ENCODE assay signal across 22 mouse cellular contexts in genomic region chr12:107041927-107042652, GRCm38 (mm10).
DNase-seq lines count a peak whose midpoint lies in the region; ATAC-seq lines count a peak whose summit lies in the region.
"Had no signal": no experiment of that assay in that cellular context is flagged by ENCODE, and none has a peak within 500 bp of the region (broad histone marks: within the 10 kb centered on the region; RNA-seq: fewer than 3 reads in every experiment).

No protein-coding gene starts in this region.

- no peaks in the 10 kb centered on the region for H3K27me3 ChIP-seq in hindbrain, embryonic 10.5 days (ENCODE audit: insufficient read depth, poor library complexity, severe bottlenecking)
- no peaks in the 10 kb centered on the region for H3K27me3 ChIP-seq in hindbrain, embryonic 13.5 days
- H3K27me3 ChIP-seq in embryonic facial prominence, embryonic 11.5 days (ENCODE audit: control insufficient read depth, insufficient read depth, low read length): no peaks in the 10 kb centered on the region
- H3K27me3 ChIP-seq in limb, embryonic 10.5 days (ENCODE audit: low read depth, poor library complexity, severe bottlenecking): no peaks in the 10 kb centered on the region
- no peaks in the 10 kb centered on the region for H3K27me3 ChIP-seq in intestine, embryonic 15.5 days (replicated peaks)
- no peaks in the 10 kb centered on the region for H3K27me3 ChIP-seq in liver, embryonic 11.5 days (replicated peaks; ENCODE audit: control insufficient read depth, insufficient read depth, low read length)
- H3K27me3 ChIP-seq: embryonic facial prominence, embryonic 15.5 days; heart, embryonic 13.5 days; limb, embryonic 15.5 days; megakaryocyte, embryonic 14.5 days; stomach, embryonic 15.5 days had no signal

- no peaks in the 10 kb centered on the region for H3K36me3 ChIP-seq in hindbrain, embryonic 10.5 days
- no peaks in the 10 kb centered on the region for H3K36me3 ChIP-seq in hindbrain, embryonic 13.5 days
- H3K36me3 ChIP-seq in embryonic facial prominence, embryonic 11.5 days (replicated peaks; ENCODE audit: control insufficient read depth, insufficient read depth, low read depth, low read length): no peaks in the 10 kb centered on the region
- H3K36me3 ChIP-seq in limb, embryonic 10.5 days: no peaks in the 10 kb centered on the region
- H3K36me3 ChIP-seq in intestine, embryonic 15.5 days: no peaks in the 10 kb centered on the region
- no peaks in the 10 kb centered on the region for H3K36me3 ChIP-seq in liver, embryonic 11.5 days (ENCODE audit: control insufficient read depth, insufficient read depth, low read length)
- H3K36me3 ChIP-seq: embryonic facial prominence, embryonic 15.5 days; heart, embryonic 13.5 days; limb, embryonic 15.5 days; stomach, embryonic 15.5 days had no signal

- no peak overlapping the region for H3K27ac ChIP-seq in hindbrain, embryonic 10.5 days
- H3K27ac ChIP-seq in hindbrain, embryonic 13.5 days: no peak overlapping the region
- H3K27ac ChIP-seq in embryonic facial prominence, embryonic 11.5 days (replicated peaks; ENCODE audit: low read depth, low read length): no peak overlapping the region
- H3K27ac ChIP-seq in limb, embryonic 10.5 days: no peak overlapping the region
- H3K27ac ChIP-seq in intestine, embryonic 15.5 days: no peak overlapping the region
- no peak overlapping the region for H3K27ac ChIP-seq in liver, embryonic 11.5 days (ENCODE audit: low read depth, low read length)
- H3K27ac ChIP-seq: embryonic facial prominence, embryonic 15.5 days; heart, embryonic 13.5 days; hindbrain, postnatal 0 days; kidney, postnatal 0 days; limb, embryonic 15.5 days; stomach, embryonic 15.5 days had no signal

- no peaks in the 10 kb centered on the region for H3K9me3 ChIP-seq in hindbrain, embryonic 10.5 days
- H3K9me3 ChIP-seq in hindbrain, embryonic 13.5 days: no peaks in the 10 kb centered on the region
- H3K9me3 ChIP-seq in embryonic facial prominence, embryonic 11.5 days (replicated peaks; ENCODE audit: control insufficient read depth, low read length): no peaks in the 10 kb centered on the region
- no peaks in the 10 kb centered on the region for H3K9me3 ChIP-seq in limb, embryonic 10.5 days (replicated peaks)
- H3K9me3 ChIP-seq in intestine, embryonic 15.5 days: no peaks in the 10 kb centered on the region
- H3K9me3 ChIP-seq in liver, embryonic 11.5 days (ENCODE audit: control insufficient read depth, low read length): no peaks in the 10 kb centered on the region
- H3K9me3 ChIP-seq: embryonic facial prominence, embryonic 15.5 days; heart, embryonic 13.5 days; limb, embryonic 15.5 days; stomach, embryonic 15.5 days had no signal

- peak; percentile 12 for DNase-seq in hindbrain, embryonic 10.5 days (ENCODE audit: low spot score)
- DNase-seq in embryo, embryonic 10.5 days (ENCODE audit: low spot score): peak; percentile 36
- peak; percentile 69 for DNase-seq in embryonic facial prominence, embryonic 11.5 days (ENCODE audit: low spot score)
- peak; percentile 34 for DNase-seq in limb, embryonic 10.5 days (ENCODE audit: low spot score)
- no peak for DNase-seq in liver, embryonic 11.5 days (ENCODE audit: low spot score)
- DNase-seq: adrenal gland, postnatal 36 days; B cell, adult 2 months; cerebellum, adult 18-20 months; cerebellum, postnatal 36 days; kidney, adult 18-20 months; right cerebral cortex, postnatal 25 days; thymus, adult 18-20 months had no signal

- H3K4me1 ChIP-seq in hindbrain, embryonic 10.5 days (replicated peaks): peaks cover 10% of the 10 kb centered on the region; the same call in 1 of the 2 replicates
- H3K4me1 ChIP-seq in hindbrain, embryonic 13.5 days (replicated peaks): peaks cover 1% of the 10 kb centered on the region; the same call in 1 of the 2 replicates
- H3K4me1 ChIP-seq in embryonic facial prominence, embryonic 11.5 days (ENCODE audit: control insufficient read depth, insufficient read depth, low read length): no peaks in the 10 kb centered on the region; the same call in 1 of the 2 replicates
- H3K4me1 ChIP-seq in limb, embryonic 10.5 days: peaks cover 15% of the 10 kb centered on the region
- no peaks in the 10 kb centered on the region for H3K4me1 ChIP-seq in intestine, embryonic 15.5 days (replicated peaks)
- H3K4me1 ChIP-seq in liver, embryonic 11.5 days (replicated peaks; ENCODE audit: control insufficient read depth, insufficient read depth, low read length): no peaks in the 10 kb centered on the region
- H3K4me1 ChIP-seq: embryonic facial prominence, embryonic 15.5 days; heart, embryonic 13.5 days; limb, embryonic 15.5 days; megakaryocyte, embryonic 14.5 days; stomach, embryonic 15.5 days had no signal

- no peak overlapping the region for H3K9ac ChIP-seq in hindbrain, embryonic 13.5 days
- no peak overlapping the region for H3K9ac ChIP-seq in embryonic facial prominence, embryonic 11.5 days (replicated peaks; ENCODE audit: low read length)
- no peak overlapping the region for H3K9ac ChIP-seq in intestine, embryonic 15.5 days
- no peak overlapping the region for H3K9ac ChIP-seq in liver, embryonic 11.5 days (ENCODE audit: low read depth, low read length)
- H3K9ac ChIP-seq: embryonic facial prominence, embryonic 15.5 days; heart, embryonic 13.5 days; limb, embryonic 15.5 days; stomach, embryonic 15.5 days had no signal

- no peak overlapping the region for H3K4me3 ChIP-seq in hindbrain, embryonic 10.5 days
- no peak overlapping the region for H3K4me3 ChIP-seq in hindbrain, embryonic 13.5 days
- H3K4me3 ChIP-seq in embryonic facial prominence, embryonic 11.5 days (ENCODE audit: low read depth, low read length): no peak overlapping the region
- H3K4me3 ChIP-seq in limb, embryonic 10.5 days: no peak overlapping the region
- no peak overlapping the region for H3K4me3 ChIP-seq in intestine, embryonic 15.5 days (replicated peaks)
- no peak overlapping the region for H3K4me3 ChIP-seq in liver, embryonic 11.5 days (ENCODE audit: low read depth, low read length)
- H3K4me3 ChIP-seq: embryonic facial prominence, embryonic 15.5 days; heart, embryonic 13.5 days; limb, embryonic 15.5 days; megakaryocyte, embryonic 14.5 days; myocyte; stomach, embryonic 15.5 days had no signal

- no peak overlapping the region for H3K4me2 ChIP-seq in hindbrain, embryonic 13.5 days
- H3K4me2 ChIP-seq in embryonic facial prominence, embryonic 11.5 days (ENCODE audit: low read depth, low read length): no peak overlapping the region
- H3K4me2 ChIP-seq in intestine, embryonic 15.5 days (replicated peaks): no peak overlapping the region
- H3K4me2 ChIP-seq in liver, embryonic 11.5 days: no peak overlapping the region
- H3K4me2 ChIP-seq: embryonic facial prominence, embryonic 15.5 days; heart, embryonic 13.5 days; limb, embryonic 15.5 days; stomach, embryonic 15.5 days had no signal

- 52% methylated on average over 13 of the region's 13 CpGs for WGBS in hindbrain, embryonic 10.5 days
- WGBS in hindbrain, embryonic 13.5 days: 54% methylated on average over 13 of the region's 13 CpGs
- 51% methylated on average over 13 of the region's 13 CpGs for WGBS in embryonic facial prominence, embryonic 11.5 days
- 56% methylated on average over 13 of the region's 13 CpGs for WGBS in limb, embryonic 10.5 days
- WGBS in intestine, embryonic 15.5 days: 78% methylated on average over 13 of the region's 13 CpGs
- 73% methylated on average over 13 of the region's 13 CpGs for WGBS in liver, embryonic 11.5 days

- no peak for ATAC-seq in hindbrain, embryonic 13.5 days (ENCODE audit: low FRiP score)
- ATAC-seq in embryonic facial prominence, embryonic 11.5 days (replicated peaks; ENCODE audit: insufficient number of reproducible peaks, low FRiP score, low TSS enrichment, low read depth): no peak
- ATAC-seq in intestine, embryonic 15.5 days: no peak
- ATAC-seq in liver, embryonic 11.5 days (replicated peaks; ENCODE audit: low FRiP score): no peak
- ATAC-seq: hindbrain, postnatal 0 days had no signal
